28 mouse cellular contexts compared by ENCODE assay signal in the genomic region with DNA sequence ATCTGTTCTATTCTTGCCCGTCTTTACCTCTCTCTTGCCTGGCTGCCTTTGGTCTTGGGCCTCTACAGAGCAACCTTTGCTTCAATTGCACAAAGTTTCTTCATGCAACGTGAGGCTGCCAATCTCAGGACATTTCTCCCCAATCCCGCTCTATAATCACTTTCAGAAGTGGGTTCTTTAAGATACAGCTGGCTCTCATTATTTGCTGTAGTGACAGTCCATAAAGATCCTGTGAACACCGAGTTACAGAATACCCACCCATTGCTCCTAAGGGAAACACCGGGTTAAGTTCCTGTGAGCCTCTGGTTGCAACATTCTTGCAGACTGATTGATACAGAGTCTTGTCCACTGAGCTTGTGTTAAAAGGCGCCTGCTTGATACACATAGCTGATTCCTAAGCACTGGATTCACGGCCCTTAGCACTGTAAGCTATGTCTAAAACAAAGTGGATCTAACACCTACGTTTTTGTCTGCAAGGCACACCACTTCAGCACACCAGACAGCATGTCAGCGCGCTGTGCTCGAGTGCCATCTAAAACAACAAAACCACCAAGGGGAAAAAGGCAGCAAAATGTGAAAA.
DNase-seq lines count a peak whose midpoint lies in the region; ATAC-seq and TF ChIP-seq lines count a peak whose summit lies in the region.
"Had no signal": no experiment of that assay in that cellular context is flagged by ENCODE, and none has a peak within 500 bp of the region (broad histone marks: within the 10 kb centered on the region; RNA-seq: fewer than 3 reads in every experiment).

No protein-coding gene starts in this region.

- H3K36me3 ChIP-seq in midbrain, embryonic 12.5 days: no peaks in the 10 kb centered on the region
- H3K36me3 ChIP-seq in midbrain, embryonic 16.5 days (ENCODE audit: control insufficient read depth, insufficient read depth, low read length): no peaks in the 10 kb centered on the region
- H3K36me3 ChIP-seq in limb, embryonic 14.5 days (ENCODE audit: control insufficient read depth, insufficient read depth, low read length): no peaks in the 10 kb centered on the region
- H3K36me3 ChIP-seq: G1E; heart, embryonic 12.5 days; midbrain, embryonic 13.5 days had no signal

- H3K27me3 ChIP-seq in midbrain, embryonic 12.5 days: no peaks in the 10 kb centered on the region
- H3K27me3 ChIP-seq in midbrain, embryonic 16.5 days (ENCODE audit: control insufficient read depth, insufficient read depth, low read depth, low read length): no peaks in the 10 kb centered on the region
- no peaks in the 10 kb centered on the region for H3K27me3 ChIP-seq in limb, embryonic 14.5 days (ENCODE audit: control insufficient read depth, insufficient read depth, low read length)
- H3K27me3 ChIP-seq: heart, embryonic 12.5 days; midbrain, embryonic 13.5 days; Patski had no signal

- H3K9ac ChIP-seq in midbrain, embryonic 12.5 days (replicated peaks): 0 out of 2 replicates have a peak overlapping the region, but pooled peaks have one; percentile 11
- no peak overlapping the region for H3K9ac ChIP-seq in midbrain, embryonic 16.5 days (ENCODE audit: low read depth, low read length)
- H3K9ac ChIP-seq in limb, embryonic 14.5 days (ENCODE audit: low read depth, low read length, severe bottlenecking): no peak overlapping the region
- H3K9ac ChIP-seq: heart, embryonic 12.5 days; hindbrain, embryonic 14.5 days; liver, embryonic 14.5 days; midbrain, embryonic 13.5 days had no signal

- WGBS in midbrain, embryonic 12.5 days: 84% methylated on average over 11 of the region's 11 CpGs
- WGBS in midbrain, embryonic 16.5 days: 85% methylated on average over 11 of the region's 11 CpGs
- WGBS in limb, embryonic 14.5 days: 38% methylated on average over 11 of the region's 11 CpGs

- H3K9me3 ChIP-seq in midbrain, embryonic 12.5 days: no peaks in the 10 kb centered on the region; the same call in 1 of the 2 replicates
- no peaks in the 10 kb centered on the region; the same call in 1 of the 2 replicates for H3K9me3 ChIP-seq in midbrain, embryonic 16.5 days (replicated peaks; ENCODE audit: control insufficient read depth, low read length, poor library complexity, severe bottlenecking)
- H3K9me3 ChIP-seq in limb, embryonic 14.5 days (ENCODE audit: control insufficient read depth, low read length): peaks cover 6% of the 10 kb centered on the region; the same call in 1 of the 2 replicates
- H3K9me3 ChIP-seq: G1E; heart, embryonic 12.5 days had no signal

- no peak overlapping the region for H3K27ac ChIP-seq in midbrain, embryonic 12.5 days (replicated peaks)
- H3K27ac ChIP-seq in midbrain, embryonic 16.5 days (ENCODE audit: low read length): no peak overlapping the region
- H3K27ac ChIP-seq in limb, embryonic 14.5 days (replicated peaks; ENCODE audit: low read depth, low read length): 0 out of 2 replicates have a peak overlapping the region, but pooled peaks have one; percentile 28
- H3K27ac ChIP-seq: heart, adult 2 months; hindbrain, embryonic 14.5 days; liver, embryonic 14.5 days; macrophage; midbrain, embryonic 13.5 days had no signal

- TF ChIP-seq POLR2A in limb, embryonic 14.5 days (IDR thresholded peaks at IDR 0.05; ENCODE audit: borderline replicate concordance, extremely low read depth, insufficient read depth, insufficient read length): no peak

- DNase-seq in embryo, embryonic 11 days: peak; percentile 48
- DNase-seq in embryo, embryonic 9.5 days (ENCODE audit: extremely low spot score): no peak
- DNase-seq in limb, embryonic 14.5 days (ENCODE audit: low spot score): no peak
- DNase-seq in kidney, adult 9 months: no peak
- DNase-seq: adrenal gland, adult 2 months; adrenal gland, postnatal 36 days; cerebellum, adult 18-20 months; cerebellum, postnatal 10 days; gastrocnemius, postnatal 25 days; heart, adult 2 months; heart, postnatal 4 days; kidney, postnatal 36 days; liver; lung, adult 2 months; lung, postnatal 10 days; thymus, postnatal 25 days had no signal

- H3K4me2 ChIP-seq in midbrain, embryonic 12.5 days (replicated peaks): no peak overlapping the region
- no peak overlapping the region for H3K4me2 ChIP-seq in midbrain, embryonic 16.5 days (ENCODE audit: low read length)
- H3K4me2 ChIP-seq in limb, embryonic 14.5 days (replicated peaks; ENCODE audit: low read depth, low read length, severe bottlenecking): no peak overlapping the region
- H3K4me2 ChIP-seq: heart, embryonic 12.5 days; hindbrain, embryonic 14.5 days; midbrain, embryonic 13.5 days had no signal

- no peak overlapping the region for H3K4me3 ChIP-seq in midbrain, embryonic 12.5 days
- H3K4me3 ChIP-seq in midbrain, embryonic 16.5 days (ENCODE audit: low read depth, low read length): no peak overlapping the region
- H3K4me3 ChIP-seq in limb, embryonic 14.5 days (replicated peaks; ENCODE audit: low read length): no peak overlapping the region
- H3K4me3 ChIP-seq: heart, adult 2 months; heart, embryonic 12.5 days; midbrain, embryonic 13.5 days had no signal

- no peak for ATAC-seq in midbrain, embryonic 12.5 days (ENCODE audit: low FRiP score, low read depth)
- no peak for ATAC-seq in midbrain, embryonic 16.5 days
- ATAC-seq in limb, embryonic 14.5 days (ENCODE audit: low FRiP score, low read depth): no peak
- no peak for ATAC-seq in megakaryocyte-erythroid progenitor cell, adult 5-6 weeks (replicated peaks; ENCODE audit: low FRiP score, low TSS enrichment, poor library complexity, severe bottlenecking)
- ATAC-seq: forebrain, embryonic 14.5 days; intestine, postnatal 0 days; midbrain, embryonic 13.5 days; Patski had no signal

- peaks cover 17% of the 10 kb centered on the region for H3K4me1 ChIP-seq in midbrain, embryonic 12.5 days
- H3K4me1 ChIP-seq in midbrain, embryonic 16.5 days (ENCODE audit: control insufficient read depth, insufficient read depth, low read length): peaks cover 4% of the 10 kb centered on the region; the same call in 1 of the 2 replicates
- H3K4me1 ChIP-seq in limb, embryonic 14.5 days (ENCODE audit: control insufficient read depth, insufficient read depth, low read length): peaks cover 8% of the 10 kb centered on the region; the same call in 1 of the 2 replicates
